Mouse (Mus musculus) limb, embryonic 13.5 days (tissue): Measurements from ENCODE around the gene Vps50. TPM values are rescaled to one million over a fixed set of nuclear protein-coding genes. Genes with fewer than 3 reads are reported as not detected.
"Not testable (repeated sequence)": the region's sequence is repeated elsewhere in the genome, so short reads cannot be mapped to it uniquely, and the experiment has no call there.

ENCODE experiments used
- ATAC-seq: fragments of 200-750 bp; cut with Nextera tagmentation; 2 replicates; pipeline ENCODE4 v1.8.0; 2017; ENCODE audit warnings: low read depth, moderate number of reproducible peaks, moderate TSS enrichment; ENCODE audit not compliant: low FRiP score
- H3K27ac ChIP-seq: fragments of 300-500 bp; sonication (generic); 2 replicates; pipeline ENCODE4 v1.5.1; 2015; ENCODE audit warnings: inconsistent platforms, mild to moderate bottlenecking, moderate library complexity
- H3K27me3 ChIP-seq: fragments of 300-500 bp; sonication (generic); 2 replicates; pipeline ENCODE4 v1.6.1; 2015; ENCODE audit warnings: mild to moderate bottlenecking, inconsistent platforms
- H3K36me3 ChIP-seq: fragments of 300-500 bp; sonication (generic); 2 replicates; pipeline ENCODE4 v1.6.1; 2015; ENCODE audit warnings: inconsistent platforms, mild to moderate bottlenecking, moderate library complexity
- H3K4me1 ChIP-seq: fragments of 300-500 bp; sonication (generic); 2 replicates; pipeline ENCODE4 v1.6.1; 2015; ENCODE audit warnings: inconsistent platforms
- H3K4me2 ChIP-seq: fragments of 300-500 bp; sonication (generic); replicated peaks from 2 replicates; pipeline ENCODE4 v1.6.1; 2015; ENCODE audit warnings: inconsistent platforms, mild to moderate bottlenecking, moderate library complexity
- H3K4me3 ChIP-seq: fragments of 300-500 bp; sonication (generic); 2 replicates; pipeline ENCODE4 v1.5.1; 2015; ENCODE audit warnings: moderate library complexity, mild to moderate bottlenecking, inconsistent platforms
- H3K9ac ChIP-seq: fragments of 300-500 bp; sonication (generic); 2 replicates; pipeline ENCODE4 v1.6.1; 2015; ENCODE audit warnings: mild to moderate bottlenecking, inconsistent platforms
- H3K9me3 ChIP-seq: fragments of 300-500 bp; sonication (generic); 2 replicates; pipeline ENCODE4 v1.6.1; 2016; ENCODE audit warnings: inconsistent platforms
- whole genome bisulfite sequencing: fragments of 180-500 bp; shearing (Covaris S2); methylation state at CpG from one replicate; pipeline ENCODE4 v1.1.7; 2015; 5-methylcytosine and 5-hydroxymethylcytosine counted together
- polyA plus RNA-seq: library from polyadenylated mRNA; unstranded; fragments of >200 nt; fragmentation: Nextera tagmentation; extraction: Ambion mirVana; gene quantifications from 2 replicates; pipeline ENCODE4 v1.2.1, GENCODE M21; 2015

The Vps50 gene
- polyA plus RNA-seq, 1 experiment from 2014 or later, result 34.0 TPM

GRCm38 (mm10) chr6:3543862-3544261, 45.7 kb downstream of the Vps50 start:
- H3K4me1 ChIP-seq, result no peaks in the 10 kb centered on the region
- H3K27ac ChIP-seq, result no peak overlapping the region
- H3K9me3 ChIP-seq, result no peaks in the 10 kb centered on the region
- H3K36me3 ChIP-seq, result peaks cover 6% of the 10 kb centered on the region
- no peak for ATAC-seq
- no peak overlapping the region for H3K4me3 ChIP-seq
- H3K9ac ChIP-seq, result no peak overlapping the region
- no peaks in the 10 kb centered on the region for H3K27me3 ChIP-seq
- H3K4me2 ChIP-seq, result no peak overlapping the region
- WGBS, result 82% methylated on average over 4 of the region's 4 CpGs

- Histone ChIP-seq H3K27ac (no peak overlapping the region), H3K27me3 (no peaks in the 10 kb centered on the region), H3K36me3 (peaks cover 6% of the 10 kb centered on the region), H3K4me3 (no peak overlapping the region), H3K4me2 (no peak overlapping the region), H3K9ac (no peak overlapping the region), H3K4me1 (no peaks in the 10 kb centered on the region), H3K9me3 (no peaks in the 10 kb centered on the region)
- 74% methylated on average over 1 of the region's 1 CpGs for whole genome bisulfite sequencing
- no peak for ATAC-seq
Measured at GRCm38 (mm10) chr6:3544970-3545369, 46.8 kb downstream of the Vps50 start.

- ATAC-seq, result no peak
- Histone ChIP-seq H3K27ac (no peak overlapping the region), H3K9me3 (no peaks in the 10 kb centered on the region), H3K27me3 (no peaks in the 10 kb centered on the region), H3K4me1 (no peaks in the 10 kb centered on the region), H3K36me3 (peaks cover 6% of the 10 kb centered on the region), H3K4me2 (no peak overlapping the region), H3K4me3 (no peak overlapping the region), H3K9ac (no peak overlapping the region)
- WGBS, result 63% methylated on average over 3 of the region's 3 CpGs
Measured at GRCm38 (mm10) chr6:3548959-3549358, 50.8 kb downstream of the Vps50 start.

GRCm38 (mm10) chr6:3549992-3550391, 51.8 kb downstream of the Vps50 start:
- H3K4me2 ChIP-seq, result no peak overlapping the region
- no peak overlapping the region for H3K9ac ChIP-seq
- H3K4me1 ChIP-seq, result no peaks in the 10 kb centered on the region
- ATAC-seq, result no peak
- 81% methylated on average over 1 of the region's 1 CpGs for WGBS
- H3K27me3 ChIP-seq, result no peaks in the 10 kb centered on the region
- H3K4me3 ChIP-seq, result no peak overlapping the region
- H3K36me3 ChIP-seq, result peaks cover 6% of the 10 kb centered on the region
- H3K27ac ChIP-seq, result no peak overlapping the region
- no peaks in the 10 kb centered on the region for H3K9me3 ChIP-seq

DNA sequence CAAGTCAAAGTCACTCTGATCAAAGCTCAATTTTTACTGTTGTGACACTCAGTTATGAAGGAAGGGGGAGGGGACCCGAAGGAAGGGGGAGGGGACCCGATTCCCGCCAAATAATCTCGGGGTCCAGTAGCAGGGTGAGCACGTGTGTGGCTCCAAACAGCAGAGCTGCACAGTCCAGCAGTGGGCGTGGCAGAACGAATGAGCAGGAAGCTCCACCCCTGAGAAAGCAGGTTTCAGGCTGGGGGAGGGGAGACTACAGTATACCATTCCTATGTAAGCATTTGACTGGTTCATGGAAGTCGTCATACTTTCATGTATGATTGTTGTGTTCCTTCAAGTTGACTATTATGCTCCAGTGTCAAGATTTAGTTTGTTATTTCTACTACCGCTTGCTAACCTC, 54.5 kb downstream of the Vps50 start:
- H3K27ac ChIP-seq, result not testable (repeated sequence)
- 91% methylated on average over 9 of the region's 9 CpGs for WGBS

DNA sequence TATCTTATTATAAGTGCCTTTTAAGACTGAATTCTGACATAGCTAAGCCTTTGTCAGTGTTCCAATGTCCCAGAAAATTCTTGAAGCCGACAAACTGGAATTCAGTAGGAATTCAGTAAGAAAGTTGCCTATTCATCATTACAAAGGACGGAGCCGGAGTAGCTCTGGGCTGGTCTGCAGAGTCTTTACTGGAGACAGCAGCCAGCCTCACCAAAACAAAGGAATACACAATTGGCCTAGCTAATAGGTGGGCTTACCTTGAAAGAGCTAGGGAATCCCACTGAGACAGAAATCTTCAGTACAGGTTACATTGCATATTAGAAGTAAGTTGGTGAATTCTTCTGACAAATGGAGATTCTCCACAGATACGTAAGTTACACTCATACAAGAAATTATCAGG, 59.0 kb downstream of the Vps50 start:
- Histone ChIP-seq H3K9ac (no peak overlapping the region), H3K4me1 (no peaks in the 10 kb centered on the region), H3K4me2 (no peak overlapping the region), H3K4me3 (no peak overlapping the region), H3K27me3 (no peaks in the 10 kb centered on the region), H3K9me3 (no peaks in the 10 kb centered on the region), H3K27ac (no peak overlapping the region), H3K36me3 (peaks cover 6% of the 10 kb centered on the region)
- no peak for ATAC-seq
- 93% methylated on average over 4 of the region's 4 CpGs for WGBS

More for the DNA sequence above, 54.5 kb downstream of the Vps50 start:
- H3K36me3 ChIP-seq, H3K4me1 ChIP-seq, H3K4me3 ChIP-seq, H3K9me3 ChIP-seq, H3K27me3 ChIP-seq, ATAC-seq, H3K4me2 ChIP-seq, H3K9ac ChIP-seq: not testable (repeated sequence)

DNA sequence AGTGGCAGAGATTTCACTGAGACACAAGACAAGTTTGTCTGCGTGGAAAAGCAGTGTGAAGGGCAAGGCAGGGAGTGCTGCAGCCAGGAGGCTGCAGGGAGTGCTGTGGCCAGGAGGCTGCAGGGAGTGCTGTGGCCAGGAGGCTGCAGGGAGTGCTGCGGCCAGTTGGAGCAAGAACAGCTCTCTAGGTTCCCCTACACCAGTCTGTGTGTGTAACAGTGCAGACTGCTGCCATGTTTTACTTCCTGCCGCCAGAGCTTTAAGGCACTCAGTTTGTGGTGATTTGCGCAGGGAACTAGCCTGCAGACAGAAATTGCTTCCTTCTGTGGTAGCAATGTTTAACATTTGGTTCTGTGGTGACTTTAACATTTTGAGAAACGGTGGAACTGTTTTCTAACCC, 61.8 kb downstream of the Vps50 start:
- H3K4me1 ChIP-seq, result no peaks in the 10 kb centered on the region
- 41% methylated on average over 5 of the region's 5 CpGs for WGBS
- H3K27ac ChIP-seq, result no peak overlapping the region
- no peak overlapping the region for H3K4me3 ChIP-seq
- no peaks in the 10 kb centered on the region for H3K9me3 ChIP-seq
- ATAC-seq, result no peak; the same call in 1 of the 2 replicates
- no peak overlapping the region for H3K4me2 ChIP-seq
- no peaks in the 10 kb centered on the region for H3K27me3 ChIP-seq
- H3K9ac ChIP-seq, result no peak overlapping the region
- peaks cover 11% of the 10 kb centered on the region for H3K36me3 ChIP-seq

DNA sequence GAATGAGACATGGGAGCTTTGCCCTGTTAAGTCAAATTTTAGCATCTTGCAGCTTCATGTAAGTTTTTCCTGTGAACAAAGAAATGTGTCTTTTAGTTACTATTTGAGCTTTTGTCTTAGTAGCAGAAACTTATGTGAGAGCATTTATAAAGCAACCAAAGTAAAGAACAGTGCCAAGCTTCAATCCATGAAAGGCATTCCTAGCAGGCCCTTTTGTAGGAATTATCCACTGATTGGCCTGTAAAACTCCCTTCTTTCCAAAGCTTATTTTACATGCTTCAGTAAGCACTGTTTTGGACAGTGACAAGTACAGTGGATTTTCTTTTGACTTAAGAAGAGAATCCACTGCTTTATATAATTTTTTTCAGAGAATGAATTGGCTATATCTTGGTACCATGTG, 64.1 kb downstream of the Vps50 start:
- no peak overlapping the region for H3K4me2 ChIP-seq
- H3K27me3 ChIP-seq, result no peaks in the 10 kb centered on the region
- no peaks in the 10 kb centered on the region for H3K4me1 ChIP-seq
- no peak overlapping the region for H3K27ac ChIP-seq
- no peaks in the 10 kb centered on the region for H3K9me3 ChIP-seq
- peaks cover 12% of the 10 kb centered on the region for H3K36me3 ChIP-seq
- H3K4me3 ChIP-seq, result no peak overlapping the region
- no peak for ATAC-seq
- H3K9ac ChIP-seq, result no peak overlapping the region

- not testable (repeated sequence) for H3K4me3 ChIP-seq, H3K27me3 ChIP-seq, H3K9ac ChIP-seq, H3K4me1 ChIP-seq, H3K9me3 ChIP-seq, H3K4me2 ChIP-seq, H3K27ac ChIP-seq, ATAC-seq
- peaks cover 12% of the 10 kb centered on the region for H3K36me3 ChIP-seq
Measured at GRCm38 (mm10) chr6:3564118-3564517, 65.9 kb downstream of the Vps50 start.

DNA sequence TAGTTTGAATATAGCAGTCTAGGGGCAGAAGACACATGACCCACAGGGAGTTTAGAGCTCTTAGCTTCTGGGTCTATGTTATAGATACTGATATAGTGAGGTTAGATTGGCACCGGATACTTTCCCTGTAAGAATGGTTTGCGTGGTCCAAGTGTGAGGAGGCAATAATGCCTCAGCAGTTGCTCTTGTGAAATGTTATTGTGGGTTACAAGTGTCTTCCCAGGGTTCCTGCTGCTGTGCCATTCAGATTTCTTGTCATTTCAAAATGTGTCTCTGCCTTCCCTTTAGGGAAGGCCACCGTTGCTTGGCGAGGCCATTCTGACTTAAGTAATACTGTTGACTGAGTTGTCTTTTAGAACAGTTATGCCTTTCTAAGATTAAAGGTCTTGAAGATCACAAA, 66.8 kb downstream of the Vps50 start:
- Histone ChIP-seq H3K4me3 (no peak overlapping the region), H3K4me1 (no peaks in the 10 kb centered on the region), H3K9me3 (no peaks in the 10 kb centered on the region), H3K27ac (no peak overlapping the region), H3K27me3 (no peaks in the 10 kb centered on the region), H3K9ac (no peak overlapping the region), H3K4me2 (no peak overlapping the region), H3K36me3 (peaks cover 12% of the 10 kb centered on the region)
- WGBS, result 92% methylated on average over 4 of the region's 4 CpGs
- no peak for ATAC-seq

GRCm38 (mm10) chr6:3565667-3566066, 67.5 kb downstream of the Vps50 start:
- Histone ChIP-seq H3K4me1 (no peaks in the 10 kb centered on the region), H3K9ac (no peak overlapping the region), H3K4me2 (no peak overlapping the region), H3K36me3 (peaks cover 15% of the 10 kb centered on the region), H3K27ac (no peak overlapping the region), H3K27me3 (no peaks in the 10 kb centered on the region), H3K9me3 (no peaks in the 10 kb centered on the region), H3K4me3 (no peak overlapping the region)
- ATAC-seq, result no peak
- whole genome bisulfite sequencing, result 91% methylated on average over 1 of the region's 1 CpGs

- peaks cover 26% of the 10 kb centered on the region for H3K36me3 ChIP-seq
Measured at GRCm38 (mm10) chr6:3567071-3567610, 69.0 kb downstream of the Vps50 start.

GRCm38 (mm10) chr6:3572221-3572815, 74.1 kb downstream of the Vps50 start:
- 79% methylated on average over 2 of the region's 2 CpGs for WGBS
- no peak for ATAC-seq
- no peaks in the 10 kb centered on the region for H3K9me3 ChIP-seq

More at GRCm38 (mm10) chr6:3567071-3567610, 69.0 kb downstream of the Vps50 start:
- no peak overlapping the region for H3K4me2 ChIP-seq
- no peak for ATAC-seq
- H3K27me3 ChIP-seq, result no peaks in the 10 kb centered on the region
- no peak overlapping the region for H3K9ac ChIP-seq
- H3K4me1 ChIP-seq, result no peaks in the 10 kb centered on the region
- no peaks in the 10 kb centered on the region for H3K9me3 ChIP-seq
- 92% methylated on average over 7 of the region's 7 CpGs for WGBS
- H3K27ac ChIP-seq, result no peak overlapping the region
- H3K4me3 ChIP-seq, result no peak overlapping the region

More at GRCm38 (mm10) chr6:3572221-3572815, 74.1 kb downstream of the Vps50 start:
- Histone ChIP-seq H3K4me1 (no peaks in the 10 kb centered on the region), H3K27ac (no peak overlapping the region), H3K27me3 (no peaks in the 10 kb centered on the region), H3K9ac (no peak overlapping the region), H3K4me3 (no peak overlapping the region), H3K36me3 (peaks cover 24% of the 10 kb centered on the region), H3K4me2 (no peak overlapping the region)
